Mouse (Mus musculus) layer of hippocampus, postnatal 14 days (tissue): ENCODE results near the gene Alox12b. TPM values are rescaled to one million over a fixed set of nuclear protein-coding genes. Genes with fewer than 3 reads are reported as not detected.

Source experiments
- DNase-seq, 2 experiments: peaks; one replicate each; pipeline ENCODE4 v3.0.0; 2021 to 2022; ENCODE audit warnings: low spot score in 2 of 2, mixed read lengths in 1 of 2
- total RNA-seq, 2 experiments: library from RNA; stranded (reverse); gene quantifications; 2 replicates each; pipeline ENCODE4 v1.2.3; 2021

The Alox12b gene
- total RNA-seq, 2 experiments from 2014 or later = 0.65 to 0.95 TPM

DNA sequence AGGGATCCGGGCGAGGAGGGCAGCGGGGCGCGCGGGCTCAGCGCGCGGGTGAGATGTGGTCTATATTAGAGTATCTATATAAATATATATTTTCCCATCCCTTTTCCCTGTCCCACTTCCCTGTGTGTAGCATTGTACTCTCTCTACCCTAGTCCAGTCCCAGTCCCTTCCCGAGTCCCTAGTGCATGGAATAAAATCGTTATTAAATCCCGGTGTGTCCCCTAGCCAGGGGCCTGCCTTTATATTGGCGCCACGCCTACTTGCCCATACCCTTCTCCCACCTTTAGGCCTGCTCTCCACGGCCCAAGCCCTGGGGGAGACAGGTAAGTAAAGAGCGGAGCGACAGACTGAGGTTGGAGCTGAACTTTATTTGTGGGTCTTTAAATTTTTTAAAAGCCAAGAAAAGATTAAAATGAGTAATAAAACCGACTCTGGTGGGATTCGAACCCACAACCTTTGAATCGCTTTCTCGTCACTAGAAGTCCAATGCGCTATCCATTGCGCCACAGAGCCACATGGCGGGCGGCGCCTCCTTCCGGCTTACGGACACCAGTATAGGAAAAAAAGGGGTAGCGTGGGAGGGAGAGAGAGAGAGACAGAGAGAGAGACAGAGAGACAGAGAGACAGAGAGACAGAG lies 33.6 kb upstream of the Alox12b start:
- DNase-seq = peak; percentile 96 to 97

DNA sequence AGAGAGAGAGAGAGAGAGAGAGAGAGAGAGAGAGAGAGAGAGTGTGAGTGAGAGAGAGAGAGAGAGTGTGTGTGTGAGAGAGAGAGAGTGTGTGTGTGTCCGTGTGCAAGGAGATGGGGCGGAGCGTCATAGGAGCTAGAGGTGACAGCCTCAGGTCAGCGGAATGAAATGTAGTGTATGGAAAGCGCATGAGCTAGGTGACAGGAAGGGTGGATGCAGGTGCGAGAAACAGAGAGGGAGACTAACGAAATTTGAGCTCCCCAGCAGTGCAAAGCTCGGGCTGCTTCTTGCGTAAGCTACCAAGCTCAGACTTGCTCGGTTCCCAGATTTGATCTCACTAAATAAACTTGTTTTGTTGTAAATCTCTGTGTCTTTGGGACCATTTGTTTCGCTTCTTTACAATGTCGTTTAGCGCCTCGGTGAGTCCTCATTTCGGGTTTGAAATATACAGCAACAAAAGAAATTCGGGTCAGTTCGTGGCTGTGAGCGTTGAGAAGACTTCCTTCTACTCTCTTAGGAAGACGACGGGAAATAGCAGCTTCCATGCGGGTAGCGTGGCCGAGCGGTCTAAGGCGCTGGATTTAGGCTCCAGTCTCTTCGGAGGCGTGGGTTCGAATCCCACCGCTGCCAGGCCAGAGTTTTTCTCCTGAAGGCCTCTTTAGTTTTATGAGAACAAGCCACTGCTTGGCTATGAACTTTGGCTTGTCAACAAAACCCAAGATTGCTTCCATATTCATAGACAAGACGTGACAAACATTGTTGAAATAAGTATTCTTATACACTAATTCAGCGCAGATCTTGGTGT lies 32.9 kb upstream of the Alox12b start:
- DNase-seq = peak; percentile 94 to 95

- DNase-seq = peak; percentile 53 to 83
Observed at GRCm38 (mm10) chr11:69124498-69124847, 32.3 kb upstream of the Alox12b start.

DNA sequence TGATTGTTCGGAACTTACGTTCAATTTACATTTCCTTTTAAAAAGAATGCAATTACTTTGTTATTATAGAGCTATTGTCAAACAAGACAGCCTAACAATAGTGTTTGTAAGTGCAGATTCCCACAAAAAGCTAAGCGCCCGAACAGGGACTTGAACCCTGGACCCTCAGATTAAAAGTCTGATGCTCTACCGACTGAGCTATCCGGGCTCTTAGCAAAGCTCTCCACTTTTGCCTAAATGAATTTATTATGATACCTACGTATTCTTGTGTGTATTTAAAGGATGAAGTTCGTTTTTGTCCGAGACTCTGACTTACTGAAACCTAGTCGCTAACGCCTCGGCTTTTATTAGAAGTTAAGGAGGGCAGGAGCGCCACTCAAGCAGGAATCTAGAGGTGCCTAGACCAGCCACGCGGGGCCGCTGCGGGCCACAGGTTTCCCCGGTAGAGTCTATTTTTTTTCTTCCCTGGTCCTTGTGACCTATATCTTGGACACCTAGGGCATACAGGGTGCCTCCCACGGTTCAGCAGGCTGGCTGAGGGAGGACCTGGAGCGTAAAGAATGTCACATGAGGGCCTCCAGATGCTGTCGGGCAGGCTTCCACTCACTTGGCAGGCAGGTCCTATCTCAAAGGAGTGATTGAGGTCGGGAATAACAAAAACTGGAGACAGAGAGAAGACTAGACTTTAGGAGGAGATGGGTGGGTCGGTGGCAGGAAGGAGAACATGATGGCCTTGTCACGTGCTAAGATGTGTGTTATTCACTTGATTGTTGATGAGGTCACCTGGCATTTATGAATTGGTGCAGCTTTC lies 31.5 kb upstream of the Alox12b start:
- peak; percentile 78 to 92 for DNase-seq

DNA sequence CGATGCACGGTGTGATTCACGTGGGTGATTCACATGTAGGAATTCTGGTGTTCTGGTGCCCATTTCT lies 31.1 kb upstream of the Alox12b start, which contains the start of gene Aloxe3:
Aloxe3 (plus strand) TSS at position 45 of the 67 bp plus-strand sequence.
- DNase-seq = no peak

DNA sequence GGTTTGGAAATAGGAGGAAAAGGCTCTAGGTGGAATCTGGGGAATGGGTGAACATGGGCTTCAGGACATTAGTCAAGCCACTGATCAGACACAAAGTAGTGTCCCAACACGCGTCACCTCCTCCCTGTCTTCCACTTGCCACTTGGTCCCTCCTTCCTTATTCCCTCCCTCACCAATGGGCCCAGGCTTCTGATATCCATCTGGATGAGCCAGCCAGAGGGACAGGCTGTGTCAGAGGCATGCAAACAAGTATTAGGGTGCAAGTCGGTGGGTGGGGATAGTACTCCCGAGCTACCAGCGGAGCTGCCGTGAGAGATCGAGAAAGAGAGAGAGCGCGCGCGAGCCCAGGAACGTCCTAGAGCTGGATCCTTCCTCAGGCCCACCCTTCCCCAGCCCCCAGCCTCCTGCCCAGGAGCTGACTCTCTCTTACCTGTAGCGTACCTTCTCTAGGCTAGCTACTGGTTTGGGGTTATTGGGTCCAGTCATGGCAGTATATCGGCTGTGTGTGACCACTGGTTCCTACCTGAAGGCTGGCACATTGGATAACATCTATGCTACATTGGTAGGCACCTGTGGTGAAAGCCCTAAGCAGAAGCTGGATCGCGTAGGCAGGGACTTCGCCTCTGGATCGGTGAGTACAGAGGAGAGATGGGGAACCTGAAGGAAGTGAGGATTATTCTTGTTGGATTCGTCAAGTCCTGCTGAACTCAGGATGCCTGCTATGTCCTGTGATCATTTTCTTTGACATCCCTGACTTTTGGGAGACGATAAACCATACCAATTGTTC lies 30.7 kb upstream of the Alox12b start:
- no peak for DNase-seq

- DNase-seq = no peak
Observed at GRCm38 (mm10) chr11:69126706-69127095, 30.1 kb upstream of the Alox12b start.

DNA sequence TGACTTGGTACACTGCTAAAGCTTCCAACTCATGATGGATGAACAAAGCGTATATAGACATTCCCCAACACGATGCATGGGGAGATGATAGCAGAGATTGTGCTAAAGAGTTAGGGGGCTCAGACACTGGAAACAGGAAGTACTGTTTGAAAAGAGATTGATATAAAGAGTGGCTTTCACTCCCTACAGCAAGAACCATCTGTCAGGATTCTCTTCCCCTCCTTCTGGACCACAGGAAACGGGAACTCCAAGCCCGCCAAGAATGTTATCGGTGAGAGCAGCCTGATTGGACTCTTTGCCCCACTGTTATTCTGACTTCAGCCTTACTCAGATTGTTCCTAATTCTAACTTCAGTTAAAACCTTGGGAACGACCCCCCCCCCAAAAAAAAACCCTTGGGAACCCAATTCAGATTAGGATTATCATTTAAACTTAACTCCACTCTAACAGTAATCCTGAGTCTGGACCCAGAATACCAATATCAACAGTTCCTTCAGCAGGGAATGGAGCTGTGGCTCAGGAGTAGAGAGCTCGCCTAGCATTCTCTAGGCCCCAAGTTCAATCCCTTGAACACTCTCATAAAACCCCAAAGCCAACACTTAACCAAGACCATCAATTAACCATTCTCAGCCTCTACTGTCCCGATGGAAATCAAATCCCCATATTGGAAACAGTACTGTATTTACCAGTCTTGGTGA lies 28.2 kb upstream of the Alox12b start:
- no peak for DNase-seq

GRCm38 (mm10) chr11:69133566-69133922 lies 23.2 kb upstream of the Alox12b start:
- DNase-seq = no peak

DNA sequence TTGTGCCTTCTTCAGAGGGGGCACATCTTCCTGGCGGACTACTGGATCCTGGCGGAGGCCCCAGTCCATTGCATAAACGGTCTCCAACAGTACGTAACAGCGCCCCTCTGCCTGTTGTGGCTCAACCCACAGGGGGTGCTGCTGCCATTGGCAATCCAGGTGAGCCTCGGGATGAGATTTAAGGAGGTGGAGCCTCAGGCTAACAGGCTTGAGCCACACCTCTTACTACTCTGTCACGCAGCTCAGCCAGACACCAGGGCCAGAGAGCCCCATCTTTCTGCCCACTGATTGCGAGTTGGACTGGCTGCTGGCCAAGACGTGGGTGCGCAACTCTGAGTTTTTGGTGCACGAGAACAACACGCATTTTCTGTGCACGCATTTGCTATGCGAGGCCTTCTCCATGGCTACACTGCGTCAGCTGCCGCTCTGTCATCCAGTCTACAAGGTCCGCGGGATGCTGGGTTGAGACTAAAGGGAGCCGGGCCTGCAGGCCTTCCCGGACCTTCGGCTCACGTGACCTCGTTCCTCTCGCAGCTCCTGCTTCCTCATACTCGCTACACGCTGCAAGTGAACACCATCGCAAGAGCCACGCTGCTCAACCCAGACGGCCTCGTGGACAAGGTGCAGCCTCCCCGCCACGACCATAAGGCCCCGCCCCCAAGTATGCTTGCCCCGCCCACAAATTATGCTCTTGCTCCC lies 22.7 kb upstream of the Alox12b start:
- peak; percentile 79 to 84 for DNase-seq

GRCm38 (mm10) chr11:69134622-69134968 lies 22.2 kb upstream of the Alox12b start:
- no peak for DNase-seq

- no peak for DNase-seq
Observed at GRCm38 (mm10) chr11:69135361-69135760, 21.4 kb upstream of the Alox12b start.

- peak in 1 of 2 experiments; percentile 49 for DNase-seq
Observed at GRCm38 (mm10) chr11:69147546-69147945, 9.2 kb upstream of the Alox12b start.

DNA sequence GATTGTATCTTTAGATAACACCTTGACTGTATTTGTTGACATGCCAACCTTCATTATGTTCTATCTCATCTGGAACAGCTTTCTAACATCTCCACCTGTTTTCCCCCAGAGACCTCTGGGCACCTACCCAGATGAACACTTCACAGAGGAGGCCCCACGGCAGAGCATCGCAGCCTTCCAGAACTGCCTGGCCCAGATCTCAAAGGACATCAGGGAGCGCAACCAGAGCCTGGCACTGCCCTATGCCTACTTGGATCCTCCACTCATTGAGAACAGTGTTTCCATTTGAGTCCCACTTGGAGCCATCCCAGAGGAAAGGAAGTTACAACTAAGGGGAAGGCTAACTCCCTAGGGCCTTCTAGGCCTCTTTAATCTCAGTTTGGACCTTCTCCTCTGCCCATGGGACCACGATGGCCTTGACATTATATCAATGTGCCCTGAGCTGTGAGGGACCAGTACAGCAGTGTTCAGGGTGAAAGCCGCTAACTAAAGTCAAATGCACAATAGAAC lies 8.3 kb upstream of the Alox12b start:
- DNase-seq = no peak

DNA sequence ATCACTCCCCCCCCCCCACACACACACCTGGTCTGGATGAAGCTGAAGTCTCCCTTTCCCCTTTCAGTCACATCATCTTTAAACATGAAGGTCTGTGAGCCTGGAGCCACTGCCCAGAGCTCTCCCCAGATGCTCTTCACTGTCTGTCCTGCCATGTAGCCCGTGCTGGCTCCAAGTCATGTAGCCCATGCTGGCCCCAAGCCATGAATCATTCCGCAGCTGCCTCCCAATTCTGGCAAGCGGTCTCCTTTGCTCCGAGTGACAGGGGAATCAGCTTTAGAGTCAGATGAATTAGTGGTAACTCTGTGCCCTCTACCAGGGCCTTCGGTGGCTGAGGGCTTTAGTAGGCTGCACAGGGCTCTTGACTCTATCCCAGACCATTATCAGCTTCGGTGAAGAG lies 7.1 kb upstream of the Alox12b start:
- DNase-seq = no peak

GRCm38 (mm10) chr11:69150444-69150843 lies 6.3 kb upstream of the Alox12b start:
- DNase-seq = peak; percentile 54 to 74

DNA sequence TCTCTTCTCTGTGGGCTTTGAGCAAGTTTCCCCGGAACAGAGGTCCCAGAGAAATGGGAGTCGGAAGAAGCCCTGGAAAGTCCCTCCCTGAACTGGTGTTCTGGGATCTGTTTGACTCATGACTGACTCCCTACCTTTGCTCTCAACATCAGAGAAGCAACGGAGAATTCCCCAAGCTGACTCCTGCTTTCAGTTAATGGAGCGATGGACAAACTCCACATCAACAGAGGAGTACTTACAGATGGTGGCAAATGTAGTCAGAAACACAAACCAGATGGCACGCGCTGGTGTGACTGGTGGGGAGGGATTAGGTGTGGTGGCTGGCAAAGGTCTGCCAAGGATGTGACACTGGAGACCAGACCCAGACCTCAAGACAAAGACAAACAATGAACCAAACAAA lies 5.8 kb upstream of the Alox12b start:
- no peak for DNase-seq

DNA sequence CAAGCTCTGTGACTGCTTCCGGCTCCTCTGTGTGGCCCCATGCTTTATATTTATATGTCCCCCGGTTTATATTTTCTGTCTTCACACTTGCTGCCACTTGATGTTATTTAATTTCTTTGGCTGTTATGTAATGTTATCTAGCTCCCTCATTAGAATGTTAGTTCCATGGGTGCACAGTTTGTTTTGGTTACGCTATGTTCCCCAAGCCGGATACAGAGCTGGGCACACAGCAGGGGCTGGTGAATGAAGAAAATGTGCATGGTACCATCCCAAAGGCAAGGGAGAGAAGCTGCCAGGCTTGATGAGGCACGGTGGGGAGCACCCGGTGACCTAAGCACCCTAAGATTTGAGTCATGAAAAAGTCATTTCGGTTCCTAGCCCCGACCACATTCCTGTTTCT lies 3.0 kb upstream of the Alox12b start:
- DNase-seq = no peak

DNA sequence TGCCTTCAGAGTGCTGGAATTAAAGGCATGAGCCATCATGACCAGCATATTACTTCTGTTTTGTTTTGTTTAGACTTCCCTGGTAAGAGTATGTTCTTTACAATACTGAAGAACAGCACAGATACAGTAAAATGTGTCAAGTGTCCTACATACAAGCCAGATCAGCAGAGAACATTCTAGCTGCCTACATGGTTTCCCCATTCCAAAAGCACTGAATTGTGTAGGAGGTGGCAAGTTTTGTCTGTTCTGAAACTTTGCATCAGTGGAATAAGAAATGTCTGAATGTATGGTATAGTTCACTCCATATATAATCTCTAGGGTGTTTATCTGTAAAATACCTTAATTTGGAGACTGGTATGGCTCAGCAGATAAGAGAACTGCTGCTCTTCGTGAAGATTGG lies 1.4 kb upstream of the Alox12b start:
- no peak for DNase-seq

- no peak for DNase-seq
Observed at GRCm38 (mm10) chr11:69169313-69169712, 12.5 kb downstream of the Alox12b start.

DNA sequence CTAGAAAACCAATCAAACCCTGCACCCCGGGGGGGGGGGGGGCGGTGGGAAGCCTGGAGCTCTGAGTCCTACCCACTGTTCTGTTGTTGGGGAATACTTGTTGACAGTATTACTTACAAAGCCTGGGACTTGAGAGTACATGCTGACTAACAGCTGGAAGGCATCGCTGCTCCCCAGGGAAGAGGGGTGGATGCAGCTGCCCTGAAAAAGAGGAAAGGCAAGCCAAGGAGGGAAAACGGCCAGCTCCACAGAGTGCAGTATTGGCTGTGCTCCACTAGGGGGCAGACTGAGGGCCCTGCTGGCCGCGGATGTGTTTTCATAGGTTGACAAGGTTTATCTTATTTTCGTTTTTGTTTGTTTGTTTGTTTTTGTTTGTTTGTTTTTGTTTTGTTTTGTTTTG lies 14.8 kb downstream of the Alox12b start:
- DNase-seq = peak; percentile 68 to 72
